Mouse (Mus musculus): ENCODE measurements around the gene Rbm24.

DNA sequence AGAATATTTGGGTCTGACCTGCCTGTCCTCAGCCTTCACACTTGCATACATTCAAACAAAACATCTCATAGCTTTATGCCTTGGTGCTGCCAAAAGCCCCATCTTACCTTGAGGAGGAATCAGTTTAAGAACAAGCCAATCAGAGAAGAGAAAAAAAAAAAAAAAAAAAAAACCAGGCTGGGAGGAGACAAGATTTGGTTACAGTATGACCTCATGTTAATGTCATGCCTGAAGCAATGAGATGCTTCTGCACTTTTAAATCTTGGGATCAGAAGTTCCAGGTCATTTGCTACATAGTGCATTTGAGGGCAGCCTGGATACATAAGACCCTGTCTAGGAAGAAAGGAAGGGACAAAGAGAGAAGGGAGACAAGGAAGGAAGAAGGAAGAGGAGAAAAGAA, 6.0 kb upstream of the Rbm24 start:
- TF ChIP-seq GATA1 (IDR thresholded peaks at IDR 0.05; ENCODE audit: borderline replicate concordance, low read length) (no peak), FLI1 (IDR thresholded peaks at IDR 0.05; ENCODE audit: low read length) (no peak)
